Mouse (Mus musculus) fibroblast of lung, adult 2 months (primary cell): ENCODE results near the gene Itpk1.
"Not testable (repeated sequence)": the region's sequence is repeated elsewhere in the genome, so short reads cannot be mapped to it uniquely, and the experiment has no call there.

Source experiments
- DNase-seq: peaks from one replicate; pipeline ENCODE4 v3.0.0-alpha.2; 2011; ENCODE audit warnings: low read depth

The Itpk1 gene

GRCm38 (mm10) chr12:102660906-102661651 lies 43.7 kb downstream of the Itpk1 start:
- DNase-seq: no peak

- no peak for DNase-seq
Observed at GRCm38 (mm10) chr12:102653003-102653402, 51.7 kb downstream of the Itpk1 start.

- DNase-seq: no peak
Observed at GRCm38 (mm10) chr12:102652420-102652819, 52.3 kb downstream of the Itpk1 start.

GRCm38 (mm10) chr12:102651871-102652270 lies 52.9 kb downstream of the Itpk1 start:
- no peak for DNase-seq

- no peak for DNase-seq
Observed at GRCm38 (mm10) chr12:102651401-102651800, 53.3 kb downstream of the Itpk1 start.

- no peak for DNase-seq
Observed at GRCm38 (mm10) chr12:102650649-102651048, 54.1 kb downstream of the Itpk1 start.

- no peak for DNase-seq
Observed at GRCm38 (mm10) chr12:102647839-102648564, 56.7 kb downstream of the Itpk1 start.

GRCm38 (mm10) chr12:102646586-102647260 lies 58.0 kb downstream of the Itpk1 start:
- no peak for DNase-seq

GRCm38 (mm10) chr12:102645911-102646585 lies 58.7 kb downstream of the Itpk1 start:
- DNase-seq: no peak

- DNase-seq: no peak
Observed at GRCm38 (mm10) chr12:102643316-102643715, 61.4 kb downstream of the Itpk1 start.

GRCm38 (mm10) chr12:102640436-102641163 lies 64.1 kb downstream of the Itpk1 start:
- no peak for DNase-seq

- DNase-seq: no peak
Observed at GRCm38 (mm10) chr12:102638878-102639277, 65.9 kb downstream of the Itpk1 start.

- DNase-seq: no peak
Observed at GRCm38 (mm10) chr12:102637235-102637634, 67.5 kb downstream of the Itpk1 start.

- no peak for DNase-seq
Observed at GRCm38 (mm10) chr12:102634436-102635050, 70.2 kb downstream of the Itpk1 start.

GRCm38 (mm10) chr12:102633083-102633501 lies 71.6 kb downstream of the Itpk1 start:
- no peak for DNase-seq

GRCm38 (mm10) chr12:102631690-102632089 lies 73.0 kb downstream of the Itpk1 start:
- no peak for DNase-seq

- DNase-seq: not testable (repeated sequence)
Observed at GRCm38 (mm10) chr12:102630471-102630870, 74.3 kb downstream of the Itpk1 start.

GRCm38 (mm10) chr12:102628221-102628620 lies 76.5 kb downstream of the Itpk1 start:
- DNase-seq: no peak

- no peak for DNase-seq
Observed at GRCm38 (mm10) chr12:102627545-102627944, 77.2 kb downstream of the Itpk1 start.

GRCm38 (mm10) chr12:102626841-102627240 lies 77.9 kb downstream of the Itpk1 start:
- no peak for DNase-seq

- DNase-seq: no peak
Observed at GRCm38 (mm10) chr12:102625717-102626116, 79.0 kb downstream of the Itpk1 start.
